Mouse (Mus musculus): ENCODE data around the gene Slc22a23.

DNA sequence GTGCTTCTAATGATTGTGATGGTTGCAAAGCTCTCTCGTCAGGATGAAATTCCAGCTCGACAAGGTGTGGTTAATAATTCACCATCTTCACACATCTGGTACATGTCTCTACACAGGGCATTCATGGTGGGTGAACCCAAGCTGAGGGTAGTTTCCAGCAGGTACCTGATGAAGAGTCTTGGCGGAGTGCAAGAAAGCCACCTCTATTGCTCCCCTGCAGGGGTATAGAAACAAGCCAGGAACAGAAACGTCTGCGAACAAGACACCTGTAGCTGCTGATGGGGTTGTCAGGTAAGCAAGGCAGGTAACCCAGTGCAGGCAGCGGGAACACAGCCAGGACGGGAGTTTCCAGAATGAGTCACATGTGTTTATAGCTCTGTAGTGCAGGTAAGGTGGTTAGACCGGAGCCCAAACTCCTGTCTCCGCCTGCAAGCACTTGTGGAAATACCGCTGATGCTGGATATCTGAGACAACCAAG lies 132.2 kb downstream of the Slc22a23 start:
- TF ChIP-seq CTCF (IDR thresholded peaks at IDR 0.05; ENCODE audit: low read depth) (no peak), EP300 (IDR thresholded peaks at IDR 0.05; ENCODE audit: low read depth) (no peak)

All from liver, embryonic 14.5 days (tissue).